Mouse (Mus musculus) kidney, embryonic 14.5 days (tissue): ENCODE measurements around the gene Sp3. TPM values are rescaled to one million over a fixed set of nuclear protein-coding genes. Genes with fewer than 3 reads are reported as not detected.
"Not testable (repeated sequence)": the region's sequence is repeated elsewhere in the genome, so short reads cannot be mapped to it uniquely, and the experiment has no call there.

Source experiments
- ATAC-seq: fragments of 200-750 bp; cut with Nextera tagmentation; 2 replicates; pipeline ENCODE4 v1.8.0; 2017; ENCODE audit warnings: moderate number of reproducible peaks, mild to moderate bottlenecking, moderate TSS enrichment, moderate library complexity; ENCODE audit not compliant: low FRiP score, low TSS enrichment
- H3K27ac ChIP-seq: fragments of 300-500 bp; sonication (generic); 2 replicates; pipeline ENCODE4 v1.5.1; 2014; ENCODE audit warnings: low read depth, mild to moderate bottlenecking, low read length, moderate library complexity, mixed read lengths
- H3K27me3 ChIP-seq: fragments of 300-500 bp; sonication (generic); 2 replicates; pipeline ENCODE4 v1.6.1; 2014; ENCODE audit warnings: mild to moderate bottlenecking, low read length; ENCODE audit not compliant: control insufficient read depth, insufficient read depth
- H3K36me3 ChIP-seq: fragments of 300-500 bp; sonication (generic); 2 replicates; pipeline ENCODE4 v1.6.1; 2014; ENCODE audit warnings: low read length, mixed read lengths; ENCODE audit not compliant: control insufficient read depth, insufficient read depth
- H3K4me1 ChIP-seq: fragments of 300-500 bp; sonication (generic); 2 replicates; pipeline ENCODE4 v1.6.1; 2014; ENCODE audit warnings: low read length, mixed read lengths; ENCODE audit not compliant: control insufficient read depth, insufficient read depth
- H3K4me2 ChIP-seq: fragments of 300-500 bp; sonication (generic); replicated peaks from 2 replicates; pipeline ENCODE4 v1.6.1; 2014; ENCODE audit warnings: low read depth, mild to moderate bottlenecking, low read length
- H3K4me3 ChIP-seq: fragments of 300-500 bp; sonication (generic); 2 replicates; pipeline ENCODE4 v1.5.1; 2014; ENCODE audit warnings: mild to moderate bottlenecking, low read length
- H3K9ac ChIP-seq: fragments of 300-500 bp; sonication (generic); 2 replicates; pipeline ENCODE4 v1.6.1; 2014; ENCODE audit warnings: low read depth, mild to moderate bottlenecking, low read length, moderate library complexity
- H3K9me3 ChIP-seq: fragments of 300-500 bp; sonication (generic); 2 replicates; pipeline ENCODE4 v1.6.1; 2016; ENCODE audit warnings: low read length; ENCODE audit not compliant: control insufficient read depth
- WGBS: fragments of 180-500 bp; shearing (Covaris S2); extraction: QIAGEN DNeasy Blood & Tissue Kit; methylation state at CpG from one replicate; pipeline ENCODE4 v1.1.7; 2014; 5-methylcytosine and 5-hydroxymethylcytosine counted together
- microRNA-seq: library from miRNA; unstranded; fragments of <30 nt; microRNA quantifications from one replicate; pipeline ENCODE4, GENCODE M21; 2016
- polyA plus RNA-seq: library from polyadenylated mRNA; unstranded; fragments of >200 nt; fragmentation: Nextera tagmentation; extraction: Ambion mirVana; gene quantifications from 2 replicates; pipeline ENCODE4 v1.2.1, GENCODE M21; 2014

Gene Sp3
- polyA plus RNA-seq, 1 experiment from 2014 or later: 76.0 TPM

GRCm38 (mm10) chr2:72902816-72903680 is 77.2 kb downstream of the Sp3 start:
- not testable (repeated sequence) for H3K4me3 ChIP-seq, H3K9ac ChIP-seq, H3K27me3 ChIP-seq, H3K9me3 ChIP-seq, ATAC-seq, H3K27ac ChIP-seq, H3K4me2 ChIP-seq, H3K36me3 ChIP-seq, H3K4me1 ChIP-seq
- 88% methylated on average over 16 of the region's 16 CpGs for WGBS

- Histone ChIP-seq H3K27ac (no peak overlapping the region), H3K9ac (no peak overlapping the region), H3K9me3 (no peaks in the 10 kb centered on the region; the same call in 1 of the 2 replicates), H3K4me1 (no peaks in the 10 kb centered on the region), H3K4me2 (no peak overlapping the region), H3K36me3 (no peaks in the 10 kb centered on the region), H3K4me3 (no peak overlapping the region), H3K27me3 (no peaks in the 10 kb centered on the region)
- 92% methylated on average over 2 of the region's 2 CpGs for WGBS
- ATAC-seq: no peak
Observed at GRCm38 (mm10) chr2:72898782-72899305, 81.4 kb downstream of the Sp3 start.

GRCm38 (mm10) chr2:72898094-72898781 is 82.0 kb downstream of the Sp3 start:
- Histone ChIP-seq H3K9me3 (no peaks in the 10 kb centered on the region; the same call in 1 of the 2 replicates), H3K27ac (no peak overlapping the region), H3K9ac (no peak overlapping the region), H3K36me3 (no peaks in the 10 kb centered on the region), H3K4me3 (no peak overlapping the region), H3K27me3 (no peaks in the 10 kb centered on the region), H3K4me1 (no peaks in the 10 kb centered on the region), H3K4me2 (no peak overlapping the region)
- no peak for ATAC-seq
- WGBS: 85% methylated on average over 3 of the region's 3 CpGs

- H3K4me1 ChIP-seq: peaks cover 4% of the 10 kb centered on the region; the same call in 1 of the 2 replicates
- no peak overlapping the region for H3K4me2 ChIP-seq
- H3K36me3 ChIP-seq: no peaks in the 10 kb centered on the region
- no peak overlapping the region for H3K27ac ChIP-seq
- no peaks in the 10 kb centered on the region for H3K27me3 ChIP-seq
- H3K9ac ChIP-seq: no peak overlapping the region
- no peak overlapping the region for H3K4me3 ChIP-seq
- H3K9me3 ChIP-seq: no peaks in the 10 kb centered on the region
- no peak for ATAC-seq
Observed at GRCm38 (mm10) chr2:72889806-72890205, 90.4 kb downstream of the Sp3 start.

Small RNA genes within 50 kb of the gene (microRNA-seq; reads per million reads assigned to microRNA genes)
- not detected for gene Gm25960

Other genes starting within 250 kb of the Sp3 start
- gene Gm11084, start 6.3 kb upstream of the Sp3 start, polyA plus RNA-seq: not detected in 2 replicates
- 96.6 and 96.7 TPM in 2 replicates for gene Ola1, start 238.5 kb upstream of the Sp3 start, polyA plus RNA-seq